Mouse (Mus musculus) ES-Bruce4 (cell line): Measurements from ENCODE around the gene Stk11ip. TPM values are rescaled to one million over a fixed set of nuclear protein-coding genes. Genes with fewer than 3 reads are reported as not detected.

ENCODE experiments used
- H3K27ac ChIP-seq: 2 replicates; pipeline ENCODE4 v1.5.1; 2012; ENCODE audit warnings: low read length, inconsistent platforms; ENCODE audit not compliant: insufficient read depth
- H3K27me3 ChIP-seq: 2 replicates; pipeline ENCODE4 v1.6.1; 2012; ENCODE audit warnings: mild to moderate bottlenecking, low read length, inconsistent platforms; ENCODE audit not compliant: control insufficient read depth, poor library complexity, insufficient read depth, severe bottlenecking
- H3K36me3 ChIP-seq: 2 replicates; pipeline ENCODE4 v1.6.1; 2012; ENCODE audit warnings: inconsistent platforms, mild to moderate bottlenecking, low read length, moderate library complexity; ENCODE audit not compliant: control insufficient read depth, poor library complexity, insufficient read depth, severe bottlenecking
- H3K4me1 ChIP-seq: one replicate; pipeline ENCODE4 v1.8.1; 2011; ENCODE audit warnings: low read length; ENCODE audit not compliant: control insufficient read depth, insufficient read depth
- H3K4me3 ChIP-seq: 2 replicates; pipeline ENCODE4 v1.5.1; 2011; ENCODE audit warnings: low read depth, mild to moderate bottlenecking, low read length
- H3K9ac ChIP-seq: 2 replicates; pipeline ENCODE4 v1.6.1; 2012; ENCODE audit warnings: low read depth, mild to moderate bottlenecking, inconsistent platforms; ENCODE audit not compliant: poor library complexity, severe bottlenecking
- H3K9me3 ChIP-seq: replicated peaks from 2 replicates; pipeline ENCODE4 v1.6.1; 2012; ENCODE audit warnings: mild to moderate bottlenecking, low read length, inconsistent platforms; ENCODE audit not compliant: control insufficient read depth, poor library complexity, insufficient read depth, severe bottlenecking
- CTCF ChIP-seq: IDR thresholded peaks from one replicate; pipeline ENCODE4 v1.8.1; 2011; ENCODE audit warnings: low read depth, low read length
- EP300 ChIP-seq: IDR thresholded peaks from 2 replicates; pipeline ENCODE4 v1.6.1; 2011; ENCODE audit warnings: low read depth, low read length; ENCODE audit not compliant: insufficient read depth
- POLR2A ChIP-seq: IDR thresholded peaks from one replicate; pipeline ENCODE4 v1.8.1; 2011; ENCODE audit warnings: low read length; ENCODE audit not compliant: insufficient read depth
- polyA plus RNA-seq: library from polyadenylated mRNA; stranded (reverse); fragments of >200 nt; gene quantifications from 2 replicates; pipeline ENCODE4 v1.2.4, GENCODE M21; 2011; ENCODE audit warnings: low read depth; ENCODE audit not compliant: missing spikeins, insufficient read depth, insufficient read length

Gene Stk11ip
- polyA plus RNA-seq, 1 experiment: 22.7 TPM

DNA sequence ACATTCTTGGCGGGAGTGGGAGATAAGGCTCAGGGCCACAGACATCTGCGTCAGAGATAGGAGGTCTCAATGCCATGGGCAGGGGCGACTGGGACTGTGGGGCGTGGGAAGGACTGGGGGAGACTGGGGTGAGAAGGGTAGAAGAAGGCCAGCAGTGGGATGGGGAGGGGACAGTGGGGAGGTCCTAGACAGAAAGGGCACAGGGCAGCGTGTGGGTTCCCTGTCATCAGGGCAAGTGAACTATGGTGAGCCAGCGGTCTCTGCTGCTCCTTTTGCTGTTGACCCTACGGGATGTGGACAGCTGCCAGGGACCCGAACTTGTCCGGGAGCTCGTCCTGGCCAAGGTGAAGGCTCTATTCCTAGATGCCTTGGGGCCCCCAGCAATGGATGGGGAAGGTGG lies 14.3 kb upstream of the Stk11ip start, which contains the start of gene Inha:
Inha (plus strand) TSS at position 72 of the 400 bp plus-strand sequence.
- peaks cover 14% of the 10 kb centered on the region for H3K4me1 ChIP-seq

DNA sequence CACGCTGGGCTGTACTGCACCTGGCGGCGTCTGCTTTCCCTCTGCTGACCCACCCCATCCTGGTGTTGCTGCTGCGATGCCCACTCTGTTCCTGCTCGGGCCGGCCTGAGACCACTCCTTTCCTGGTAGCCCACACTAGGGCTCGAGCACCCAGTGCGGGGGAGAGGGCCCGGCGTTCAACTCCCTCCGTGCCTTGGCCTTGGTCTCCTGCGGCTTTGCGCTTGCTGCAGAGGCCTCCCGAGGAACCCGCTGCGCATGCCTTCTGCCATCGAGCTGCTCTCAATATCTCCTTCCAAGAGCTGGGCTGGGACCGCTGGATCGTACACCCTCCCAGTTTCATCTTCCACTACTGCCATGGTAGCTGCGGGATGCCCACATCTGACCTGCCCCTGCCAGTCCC lies 11.7 kb upstream of the Stk11ip start:
- TF ChIP-seq EP300 (0 out of 2 replicates have a peak, but pooled peaks have one; percentile 15), POLR2A (no peak), CTCF (no peak)
- no peaks in the 10 kb centered on the region for H3K36me3 ChIP-seq
- peak overlapping the region; percentile 12; the same call in 1 of the 2 replicates for H3K27ac ChIP-seq
- peak overlapping the region; percentile 50 for H3K9ac ChIP-seq
- H3K27me3 ChIP-seq: no peaks in the 10 kb centered on the region
- H3K4me3 ChIP-seq: peak overlapping the region; percentile 35
- no peaks in the 10 kb centered on the region for H3K9me3 ChIP-seq
- peaks cover 15% of the 10 kb centered on the region for H3K4me1 ChIP-seq

More for the DNA sequence above, 14.3 kb upstream of the Stk11ip start, which contains the start of gene Inha:
- Histone ChIP-seq H3K27ac (no peak within 1 kb of the TSS), H3K36me3 (no peaks in the 10 kb centered on the region), H3K9ac (peak within 1 kb of the TSS; percentile 91), H3K27me3 (no peaks in the 10 kb centered on the region), H3K9me3 (no peaks in the 10 kb centered on the region), H3K4me3 (peak within 1 kb of the TSS; percentile 57)
- TF ChIP-seq POLR2A (no peak), EP300 (no peak), CTCF (no peak)

- H3K27me3 ChIP-seq: no peaks in the 10 kb centered on the region
- peak overlapping the region; percentile 35 for H3K4me3 ChIP-seq
- H3K9me3 ChIP-seq: no peaks in the 10 kb centered on the region
- H3K4me1 ChIP-seq: peaks cover 15% of the 10 kb centered on the region
- peak overlapping the region; percentile 12 for H3K27ac ChIP-seq
- TF ChIP-seq CTCF: no peak
- H3K36me3 ChIP-seq: no peaks in the 10 kb centered on the region
- H3K9ac ChIP-seq: peak overlapping the region; percentile 50
Measured at GRCm38 (mm10) chr1:75510154-75510553, 11.2 kb upstream of the Stk11ip start.

- no peaks in the 10 kb centered on the region for H3K9me3 ChIP-seq
- H3K9ac ChIP-seq: no peak overlapping the region
Measured at GRCm38 (mm10) chr1:75511437-75512210, 9.7 kb upstream of the Stk11ip start.

GRCm38 (mm10) chr1:75512550-75512949 lies 8.8 kb upstream of the Stk11ip start:
- H3K27ac ChIP-seq: peak overlapping the region; percentile 95

More at GRCm38 (mm10) chr1:75511437-75512210, 9.7 kb upstream of the Stk11ip start:
- Histone ChIP-seq H3K27ac (peak overlapping the region; percentile 95), H3K4me3 (no peak overlapping the region), H3K4me1 (peaks cover 16% of the 10 kb centered on the region), H3K36me3 (no peaks in the 10 kb centered on the region), H3K27me3 (no peaks in the 10 kb centered on the region)
- TF ChIP-seq POLR2A (no peak), EP300 (peak; percentile 61; the same call in 1 of the 2 replicates), CTCF (no peak)

GRCm38 (mm10) chr1:75516703-75517380 lies 4.5 kb upstream of the Stk11ip start:
- Histone ChIP-seq H3K27ac (peak overlapping the region; percentile 68; the same call in 1 of the 2 replicates), H3K27me3 (no peaks in the 10 kb centered on the region), H3K4me1 (peaks cover 7% of the 10 kb centered on the region), H3K9me3 (no peaks in the 10 kb centered on the region), H3K9ac (no peak overlapping the region), H3K36me3 (no peaks in the 10 kb centered on the region), H3K4me3 (no peak overlapping the region)
- TF ChIP-seq POLR2A: no peak
- no peak for TF ChIP-seq EP300
- TF ChIP-seq CTCF: no peak

More at GRCm38 (mm10) chr1:75512550-75512949, 8.8 kb upstream of the Stk11ip start:
- Histone ChIP-seq H3K27me3 (no peaks in the 10 kb centered on the region), H3K9me3 (no peaks in the 10 kb centered on the region), H3K4me3 (no peak overlapping the region), H3K4me1 (peaks cover 15% of the 10 kb centered on the region), H3K9ac (no peak overlapping the region), H3K36me3 (no peaks in the 10 kb centered on the region)
- peak; percentile 96 for TF ChIP-seq EP300
- TF ChIP-seq CTCF: no peak
